Mouse (Mus musculus): ENCODE results near the gene Snrpa1. TPM values are rescaled to one million over a fixed set of nuclear protein-coding genes. Genes with fewer than 3 reads are reported as not detected.

The Snrpa1 gene
- polyA plus RNA-seq, 1 experiment from 2014 or later: 116 TPM

- Histone ChIP-seq H3K27ac (replicated peaks) (no peak overlapping the region; the same call in 1 of the 2 replicates), H3K9ac (replicated peaks) (no peak overlapping the region), H3K27me3 (replicated peaks) (no peaks in the 10 kb centered on the region), H3K4me2 (no peak overlapping the region), H3K4me1 (peaks cover 40% of the 10 kb centered on the region), H3K4me3 (replicated peaks) (no peak overlapping the region), H3K9me3 (replicated peaks) (no peaks in the 10 kb centered on the region), H3K36me3 (no peaks in the 10 kb centered on the region)
- 60% methylated on average over 1 of the region's 1 CpGs for whole genome bisulfite sequencing
- no peak for ATAC-seq (ENCODE audit: low FRiP score)
Measured at GRCm38 (mm10) chr7:66120139-66120538, 61.3 kb downstream of the Snrpa1 start.

GRCm38 (mm10) chr7:66120702-66121396 is 62.0 kb downstream of the Snrpa1 start:
- Histone ChIP-seq H3K36me3 (peaks cover 3% of the 10 kb centered on the region; the same call in 1 of the 2 replicates), H3K27ac (replicated peaks) (no peak overlapping the region; the same call in 1 of the 2 replicates), H3K27me3 (replicated peaks) (no peaks in the 10 kb centered on the region), H3K9me3 (replicated peaks) (no peaks in the 10 kb centered on the region), H3K9ac (replicated peaks) (no peak overlapping the region), H3K4me2 (no peak overlapping the region), H3K4me3 (replicated peaks) (no peak overlapping the region), H3K4me1 (peaks cover 34% of the 10 kb centered on the region)
- 44% methylated on average over 7 of the region's 7 CpGs for WGBS
- no peak for ATAC-seq (ENCODE audit: low FRiP score)

Other genes with a start within 250 kb of the Snrpa1 start
- 1.4 and 1.5 TPM in 2 replicates for gene Pcsk6, start 197.3 kb upstream of the Snrpa1 start, polyA plus RNA-seq (2015; fragmentation: Nextera tagmentation; extraction: Ambion mirVana)
- gene Gm45213, start 15.4 kb upstream of the Snrpa1 start, polyA plus RNA-seq (2015; fragmentation: Nextera tagmentation; extraction: Ambion mirVana): not detected in 2 replicates
- 92.0 and 93.1 TPM in 2 replicates for gene Selenos, start 20.6 kb downstream of the Snrpa1 start, polyA plus RNA-seq (2015; fragmentation: Nextera tagmentation; extraction: Ambion mirVana)
- 9.9 and 10.7 TPM in 2 replicates for gene Chsy1, start 50.5 kb downstream of the Snrpa1 start, polyA plus RNA-seq (2015; fragmentation: Nextera tagmentation; extraction: Ambion mirVana)

Data from neural tube, embryonic 15.5 days (tissue).